Mouse (Mus musculus) hindbrain, postnatal 0 days (tissue): ENCODE measurements around the gene Rnf187. TPM values are rescaled to one million over a fixed set of nuclear protein-coding genes. Genes with fewer than 3 reads are reported as not detected.

Experiments used
- ATAC-seq: fragments of 200-750 bp; cut with Nextera tagmentation; 2 replicates; pipeline ENCODE4 v1.8.0; 2017; ENCODE audit warnings: mild to moderate bottlenecking, moderate TSS enrichment, moderate library complexity
- DNase-seq: peaks from one replicate; pipeline ENCODE4 v3.0.0-alpha.2; 2015; ENCODE audit warnings: low spot score
- H3K27ac ChIP-seq: fragments of 300-500 bp; sonication (generic); 2 replicates; pipeline ENCODE4 v1.5.1; 2014; ENCODE audit warnings: mild to moderate bottlenecking
- H3K27me3 ChIP-seq: fragments of 300-500 bp; sonication (generic); 2 replicates; pipeline ENCODE4 v1.6.1; 2014; ENCODE audit warnings: low read length, mixed read lengths; ENCODE audit not compliant: insufficient read depth
- H3K36me3 ChIP-seq: fragments of 300-500 bp; sonication (generic); 2 replicates; pipeline ENCODE4 v1.6.1; 2014; ENCODE audit warnings: low read length, mixed read lengths; ENCODE audit not compliant: insufficient read depth
- H3K4me1 ChIP-seq: fragments of 300-500 bp; sonication (generic); 2 replicates; pipeline ENCODE4 v1.6.1; 2014; ENCODE audit warnings: antibody characterized with exemption, low read length, mixed read lengths; ENCODE audit not compliant: insufficient read depth
- H3K4me2 ChIP-seq: fragments of 300-500 bp; sonication (generic); 2 replicates; pipeline ENCODE4 v1.6.1; 2014; ENCODE audit warnings: low read depth, mild to moderate bottlenecking, low read length, moderate library complexity, mixed read lengths
- H3K4me3 ChIP-seq: fragments of 300-500 bp; sonication (generic); 2 replicates; pipeline ENCODE4 v1.5.1; 2014; ENCODE audit warnings: low read length
- H3K9ac ChIP-seq: fragments of 300-500 bp; sonication (generic); replicated peaks from 2 replicates; pipeline ENCODE4 v1.6.1; 2014; ENCODE audit warnings: mild to moderate bottlenecking, low read length, moderate library complexity, mixed read lengths
- H3K9me3 ChIP-seq: fragments of 300-500 bp; sonication (generic); 2 replicates; pipeline ENCODE4 v1.6.1; 2016; ENCODE audit warnings: low read length, mixed read lengths
- CTCF ChIP-seq: IDR thresholded peaks from 2 replicates; pipeline ENCODE4 v1.5.1; 2016; ENCODE audit warnings: antibody characterized with exemption, control low read depth, low read depth
- WGBS: fragments of 180-500 bp; shearing (Covaris S2); extraction: QIAGEN DNeasy Blood & Tissue Kit; methylation state at CpG from one replicate; pipeline ENCODE4 v1.1.7; 2014; 5-methylcytosine and 5-hydroxymethylcytosine counted together
- polyA plus RNA-seq: library from polyadenylated mRNA; unstranded; fragments of >200 nt; fragmentation: Nextera tagmentation; extraction: Ambion mirVana; gene quantifications from 2 replicates; pipeline ENCODE4 v1.2.1, GENCODE M21; 2015
- total RNA-seq: library from RNA; depleted of rRNA; stranded (reverse); fragments of >200 nt; gene quantifications from 2 replicates; pipeline ENCODE4 v1.2.3, GENCODE M21; 2014

Rnf187 gene
- total and polyA plus RNA-seq, 2 experiments from 2014 or later = 670 to 975 TPM

DNA sequence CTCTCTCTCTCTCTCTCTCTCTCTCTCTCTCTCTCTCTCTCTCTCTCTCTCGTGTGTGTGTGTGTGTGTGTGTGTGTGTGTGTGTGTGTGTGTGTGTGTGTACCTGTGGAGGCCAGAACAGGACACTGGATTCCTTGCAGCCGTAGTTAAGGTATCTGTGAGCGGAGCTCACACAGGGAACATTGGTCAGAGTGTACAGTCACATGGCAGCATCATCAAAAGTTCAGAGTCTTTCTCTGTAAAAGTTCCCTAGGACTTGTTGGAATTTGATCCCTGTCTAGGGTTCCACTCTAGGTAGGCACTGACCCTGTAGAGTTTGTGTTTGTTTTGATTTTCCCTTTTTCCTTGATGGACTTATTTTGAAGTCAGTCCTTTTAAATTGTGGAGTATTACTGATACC lies 12.1 kb downstream of the Rnf187 start:
- no peak for ATAC-seq
- no peak overlapping the region for H3K9ac ChIP-seq
- 88% methylated on average over 2 of the region's 3 CpGs for WGBS
- H3K27me3 ChIP-seq = no peaks in the 10 kb centered on the region
- H3K4me2 ChIP-seq = no peak overlapping the region
- no peaks in the 10 kb centered on the region for H3K4me1 ChIP-seq
- no peak for TF ChIP-seq CTCF
- H3K27ac ChIP-seq = no peak overlapping the region
- peaks cover 7% of the 10 kb centered on the region; the same call in 1 of the 2 replicates for H3K36me3 ChIP-seq
- H3K4me3 ChIP-seq = no peak overlapping the region
- no peaks in the 10 kb centered on the region for H3K9me3 ChIP-seq
- no peak for DNase-seq

DNA sequence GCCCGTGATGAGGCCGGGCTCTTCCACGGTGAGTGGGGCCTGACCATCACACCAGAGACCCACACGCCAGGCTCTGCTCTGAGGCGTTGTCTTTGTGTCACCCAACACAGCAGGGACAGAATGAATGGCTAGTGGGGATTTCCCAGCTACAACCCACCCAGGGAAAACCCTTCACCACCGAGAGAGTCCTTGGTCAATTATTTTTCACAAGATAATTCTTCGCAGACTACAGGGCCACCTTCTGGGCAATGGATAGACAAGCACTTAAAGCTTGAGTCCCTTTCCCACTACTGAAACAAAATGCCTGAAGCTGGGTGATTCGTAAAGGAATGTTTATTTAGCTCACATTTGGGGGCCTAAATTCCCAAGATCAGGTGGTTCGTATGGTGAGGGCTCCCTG lies 16.3 kb downstream of the Rnf187 start:
- WGBS = 89% methylated on average over 9 of the region's 9 CpGs
- no peak for ATAC-seq

DNA sequence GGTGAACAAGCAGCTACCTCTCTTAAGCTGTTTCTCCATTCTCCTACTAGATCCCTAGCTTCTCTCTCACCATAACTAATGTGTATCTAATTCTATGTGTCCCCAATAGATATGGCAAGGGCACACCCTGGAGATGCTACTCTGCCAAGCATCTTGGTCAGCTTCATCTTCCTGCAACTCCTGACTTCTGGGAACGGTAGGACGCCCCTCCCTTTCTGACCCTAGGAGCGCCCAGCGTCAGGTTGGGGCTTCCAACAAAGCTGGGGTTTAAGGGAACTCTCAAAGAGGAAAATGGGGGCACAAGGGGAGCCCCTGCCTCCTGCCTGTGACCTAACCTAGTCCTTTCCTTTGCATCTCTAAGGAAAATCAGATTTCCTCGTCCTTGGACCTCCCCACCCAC lies 20.0 kb downstream of the Rnf187 start:
- no peaks in the 10 kb centered on the region for H3K27me3 ChIP-seq
- WGBS = 73% methylated on average over 5 of the region's 5 CpGs
- TF ChIP-seq CTCF = no peak
- no peak overlapping the region for H3K9ac ChIP-seq
- H3K36me3 ChIP-seq = no peaks in the 10 kb centered on the region
- H3K4me1 ChIP-seq = no peaks in the 10 kb centered on the region
- no peak overlapping the region for H3K27ac ChIP-seq
- H3K4me3 ChIP-seq = no peak overlapping the region
- ATAC-seq = no peak
- no peak for DNase-seq
- H3K9me3 ChIP-seq = no peaks in the 10 kb centered on the region
- H3K4me2 ChIP-seq = no peak overlapping the region

More for the DNA sequence above, 16.3 kb downstream of the Rnf187 start:
- Histone ChIP-seq H3K4me3 (no peak overlapping the region), H3K36me3 (no peaks in the 10 kb centered on the region), H3K9ac (no peak overlapping the region), H3K4me1 (no peaks in the 10 kb centered on the region), H3K27me3 (no peaks in the 10 kb centered on the region), H3K4me2 (no peak overlapping the region), H3K27ac (no peak overlapping the region), H3K9me3 (no peaks in the 10 kb centered on the region)
- no peak for TF ChIP-seq CTCF
- DNase-seq = no peak

DNA sequence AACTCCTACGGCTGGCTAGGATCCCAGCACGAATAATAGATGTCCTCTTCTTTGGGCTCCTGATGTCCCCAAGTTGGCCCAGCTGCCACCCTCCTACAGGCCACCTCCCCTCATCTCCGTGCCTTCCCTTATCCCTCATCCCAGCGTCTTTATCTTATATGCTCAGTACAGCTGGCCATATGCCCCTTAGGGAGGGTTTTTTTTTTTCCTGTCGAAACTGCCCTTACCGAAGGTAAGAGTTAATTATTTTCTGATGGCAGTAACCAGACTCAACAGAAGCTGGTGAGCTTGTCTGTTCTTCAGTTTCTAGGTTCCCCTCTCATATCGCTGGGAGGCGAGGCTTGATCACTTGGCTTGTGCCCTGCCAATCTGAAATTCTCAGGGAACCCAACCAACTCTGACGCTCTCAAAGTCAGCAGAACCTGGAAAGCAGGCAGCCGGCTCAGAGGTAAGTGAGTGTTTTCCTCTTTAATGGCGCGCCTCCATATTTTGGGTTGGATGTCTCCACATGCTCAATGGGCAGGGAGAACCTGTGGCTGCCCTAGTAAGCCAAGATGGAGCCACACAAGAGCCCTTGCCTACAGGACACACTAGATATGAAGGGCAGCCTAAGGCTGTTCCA lies 20.9 kb downstream of the Rnf187 start, which contains the start of gene Btnl10:
Gene Btnl10 (plus strand): TSS at position 164 of the 622 bp plus-strand sequence.
- Histone ChIP-seq H3K27ac (no peak within 1 kb of the TSS), H3K27me3 (no peaks in the 10 kb centered on the region), H3K9ac (no peak within 1 kb of the TSS), H3K4me2 (no peak within 1 kb of the TSS), H3K36me3 (no peaks in the 10 kb centered on the region), H3K9me3 (no peaks in the 10 kb centered on the region), H3K4me1 (no peaks in the 10 kb centered on the region), H3K4me3 (no peak within 1 kb of the TSS)
- DNase-seq (no peak), ATAC-seq (no peak)
- TF ChIP-seq CTCF = no peak
- 80% methylated on average over 12 of the region's 12 CpGs for WGBS

DNA sequence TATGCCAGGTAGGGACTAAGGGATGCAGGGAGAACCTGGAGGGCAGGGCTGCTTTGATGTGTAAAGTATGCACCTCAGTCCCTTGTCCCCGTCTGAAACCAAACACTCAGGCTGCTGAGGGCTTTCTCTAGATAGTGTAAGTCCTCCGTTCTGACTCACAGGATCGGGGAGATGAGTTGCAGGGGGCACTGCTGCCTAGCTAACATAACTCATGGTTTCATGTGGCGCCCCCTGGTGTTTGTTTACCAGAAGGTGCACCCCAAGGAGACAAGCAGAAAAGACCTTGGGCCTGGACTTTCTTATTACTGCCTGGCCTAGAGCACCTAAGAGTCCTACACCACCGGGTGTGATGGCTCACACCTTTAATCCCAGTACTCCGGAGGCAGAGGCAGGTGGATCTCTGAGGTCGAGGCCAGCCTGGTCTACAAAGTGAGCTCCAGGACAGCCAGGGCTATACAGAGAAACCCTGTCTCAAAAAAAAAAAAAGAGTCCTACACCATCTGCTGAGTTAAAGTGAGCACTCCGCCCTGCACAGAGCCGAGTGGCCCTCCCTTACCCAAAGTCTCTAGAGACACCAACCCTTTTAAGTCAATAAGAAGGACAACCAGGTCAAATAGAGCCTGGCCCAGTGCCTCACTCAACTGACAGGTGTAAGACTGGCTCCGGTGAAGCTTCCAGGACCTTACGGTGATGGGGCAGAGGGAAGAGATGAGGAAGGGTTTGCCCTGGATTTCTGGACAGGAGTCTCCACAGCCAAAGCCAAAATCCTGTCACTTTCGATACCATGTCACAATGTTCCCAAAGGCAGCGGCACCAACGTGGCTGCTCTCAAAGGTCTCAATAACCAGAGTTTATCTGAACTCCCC lies 21.6 kb downstream of the Rnf187 start:
- no peaks in the 10 kb centered on the region for H3K9me3 ChIP-seq
- 43% methylated on average over 14 of the region's 14 CpGs for WGBS
- H3K9ac ChIP-seq = no peak overlapping the region
- H3K4me3 ChIP-seq = no peak overlapping the region
- no peak overlapping the region for H3K4me2 ChIP-seq
- peak; percentile 52 for TF ChIP-seq CTCF
- no peak overlapping the region for H3K27ac ChIP-seq
- H3K27me3 ChIP-seq = no peaks in the 10 kb centered on the region
- H3K4me1 ChIP-seq = no peaks in the 10 kb centered on the region
- 0 out of 2 replicates have a peak, but pooled peaks have one; percentile 4 for ATAC-seq
- DNase-seq = peak; percentile 23
- no peaks in the 10 kb centered on the region for H3K36me3 ChIP-seq

DNA sequence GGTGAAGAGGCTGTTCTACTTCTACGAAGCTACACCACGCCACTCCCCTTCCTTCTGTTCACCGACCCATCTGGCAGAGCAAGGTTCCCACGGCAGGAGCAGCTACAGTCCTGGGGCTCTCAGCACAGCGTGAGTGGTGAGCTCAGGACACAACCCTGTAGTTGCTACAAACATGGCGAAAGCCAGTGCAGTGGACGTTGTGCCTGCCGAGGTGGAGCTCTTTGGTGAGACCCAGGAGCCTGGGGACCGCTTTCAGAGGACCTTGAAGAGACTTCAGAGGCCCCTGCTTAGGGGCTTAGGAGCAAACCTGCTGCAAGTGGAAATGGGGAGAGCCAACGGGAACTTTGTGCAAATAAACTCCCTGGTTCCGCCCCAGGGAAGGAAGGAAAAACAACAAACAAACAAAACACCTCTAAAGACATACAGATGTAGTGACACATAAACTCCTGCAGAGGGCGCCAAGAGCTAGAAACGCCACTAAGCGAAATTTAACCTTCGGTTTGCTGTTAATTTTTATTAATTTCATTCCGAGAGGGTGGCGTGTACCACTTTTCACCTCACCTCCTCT lies 24.2 kb downstream of the Rnf187 start:
- H3K27me3 ChIP-seq = no peaks in the 10 kb centered on the region
- peak overlapping the region; percentile 68 for H3K4me2 ChIP-seq
- 10% methylated on average over 17 of the region's 17 CpGs for WGBS
- peak overlapping the region; percentile 48; the same call in 1 of the 2 replicates for H3K27ac ChIP-seq
- H3K4me1 ChIP-seq = no peaks in the 10 kb centered on the region
- no peaks in the 10 kb centered on the region for H3K36me3 ChIP-seq
- peak; percentile 80 for TF ChIP-seq CTCF
- DNase-seq = peak; percentile 76
- peak overlapping the region; percentile 51 for H3K9ac ChIP-seq
- H3K9me3 ChIP-seq = no peaks in the 10 kb centered on the region
- H3K4me3 ChIP-seq = peak overlapping the region; percentile 33
- ATAC-seq = 0 out of 2 replicates have a peak, but pooled peaks have one; percentile 24
